Mouse (Mus musculus) small intestine, adult 2 months (tissue): ENCODE results near the gene Hpca.

Experiments
- CTCF ChIP-seq: fragments of 200-500 bp; IDR thresholded peaks from 2 replicates; pipeline ENCODE4 v1.5.1; 2012; ENCODE audit warnings: low read depth, mild to moderate bottlenecking, control low read depth, inconsistent platforms, low read length, moderate library complexity, mixed read lengths; ENCODE audit not compliant: insufficient replicate concordance, insufficient read length; ENCODE audit errors: extremely low read depth
- POLR2A ChIP-seq: fragments of 200-500 bp; IDR thresholded peaks from 2 replicates; pipeline ENCODE4 v1.6.1; 2012; ENCODE audit warnings: low read depth, mild to moderate bottlenecking, control low read depth, inconsistent platforms, low read length, moderate library complexity

DNA sequence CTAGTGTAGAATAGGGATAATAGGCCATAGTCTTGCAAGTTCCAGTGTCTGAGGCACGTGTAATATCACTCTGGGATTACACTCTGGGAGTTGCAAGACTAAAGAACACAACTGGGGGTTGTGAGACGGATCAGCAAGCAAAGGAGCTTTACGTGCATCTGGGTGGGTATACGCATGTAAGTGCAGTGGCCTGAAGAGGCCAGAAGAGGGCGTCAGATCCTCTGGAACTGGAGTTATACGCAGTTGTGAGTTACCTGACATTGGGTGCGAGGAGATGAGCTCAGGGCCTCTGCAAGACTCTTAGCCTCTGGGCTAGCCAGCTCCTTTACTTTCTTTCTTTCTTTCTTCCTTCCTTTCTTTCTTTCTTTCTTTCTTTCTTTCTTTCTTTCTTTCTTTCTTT, 24.8 kb downstream of the Hpca start:
- no peak for TF ChIP-seq POLR2A
- TF ChIP-seq CTCF: no peak
